Mouse (Mus musculus): ENCODE results near the gene Socs2.

- TF ChIP-seq CTCF (IDR thresholded peaks at IDR 0.05; ENCODE audit: low read depth) = no peak
- no peak for TF ChIP-seq EP300 (IDR thresholded peaks at IDR 0.05; ENCODE audit: low read depth)
Observed at GRCm38 (mm10) chr10:95367241-95367640, 49.7 kb downstream of the Socs2 start.
